Mouse (Mus musculus): Measurements from ENCODE around the gene Sgf29. TPM values are rescaled to one million over a fixed set of nuclear protein-coding genes. Genes with fewer than 3 reads are reported as not detected.
A peak's percentile ranks its signal among the peaks of the same experiment; 100 is the strongest.

Sgf29 gene
- 42.9 and 47.3 TPM in 2 replicates for polyA plus RNA-seq (2015; fragmentation: Nextera tagmentation; extraction: Ambion mirVana)

DNA sequence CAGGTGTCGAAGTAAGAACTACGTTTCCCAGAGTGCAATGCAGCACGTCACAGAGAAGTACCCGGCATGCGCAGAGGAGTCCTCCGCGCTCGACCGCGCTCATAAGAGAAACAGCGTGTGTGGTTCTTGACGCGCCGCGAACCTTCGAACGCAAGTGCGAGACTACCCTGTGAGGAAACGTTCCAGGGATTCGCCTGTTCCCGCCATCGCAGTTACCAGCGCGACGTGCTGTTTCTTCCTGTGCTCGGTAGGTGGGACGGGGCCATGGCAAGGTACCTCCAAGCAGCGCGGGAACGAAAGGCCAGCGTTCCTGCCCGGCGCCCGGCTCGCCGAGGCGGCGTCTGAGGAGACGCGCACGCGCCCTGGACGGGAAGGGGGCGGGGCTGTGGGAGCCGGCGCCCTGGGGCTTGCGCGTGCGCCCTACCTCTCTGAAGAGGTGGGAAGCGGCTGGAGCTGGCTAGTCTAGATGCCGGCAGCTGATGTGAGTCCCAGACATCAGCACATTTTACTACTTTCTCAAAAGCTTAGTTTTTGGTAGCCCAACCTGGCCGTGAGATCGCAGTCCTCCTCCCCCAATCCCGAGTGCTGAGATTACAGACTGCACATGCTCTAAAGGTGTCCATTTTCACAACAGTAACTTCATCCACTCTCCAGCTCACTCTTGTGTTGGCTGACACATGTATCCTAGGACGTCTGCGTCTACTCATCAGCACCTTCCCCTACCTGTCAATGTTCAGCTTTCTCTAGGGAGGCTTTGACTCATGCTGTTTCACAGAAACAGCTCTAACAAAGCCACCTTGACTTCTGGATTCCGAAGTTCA, at the start of gene Sgf29:
TSS of gene Sgf29 (plus strand) at position 79 of the 821 bp plus-strand sequence.
- Histone ChIP-seq H3K9me3 (ENCODE audit: control insufficient read depth, low read length) (no peaks in the 10 kb centered on the region), H3K27me3 (ENCODE audit: control insufficient read depth, insufficient read depth, low read depth, low read length) (no peaks in the 10 kb centered on the region), H3K4me1 (replicated peaks; ENCODE audit: control insufficient read depth, insufficient read depth, low read length) (peaks cover 2% of the 10 kb centered on the region), H3K36me3 (ENCODE audit: control insufficient read depth, insufficient read depth, low read length) (no peaks in the 10 kb centered on the region), H3K4me3 (ENCODE audit: low read length) (peak within 1 kb of the TSS; percentile 66), H3K4me2 (ENCODE audit: low read depth, low read length) (peak within 1 kb of the TSS; percentile 87), H3K27ac (ENCODE audit: low read length) (peak within 1 kb of the TSS; percentile 91), H3K9ac (ENCODE audit: low read length) (peak within 1 kb of the TSS; percentile 78)
- peak; percentile 99 for ATAC-seq (ENCODE audit: low read depth)
- WGBS = under 1% methylated on average over 57 of the region's 57 CpGs

DNA sequence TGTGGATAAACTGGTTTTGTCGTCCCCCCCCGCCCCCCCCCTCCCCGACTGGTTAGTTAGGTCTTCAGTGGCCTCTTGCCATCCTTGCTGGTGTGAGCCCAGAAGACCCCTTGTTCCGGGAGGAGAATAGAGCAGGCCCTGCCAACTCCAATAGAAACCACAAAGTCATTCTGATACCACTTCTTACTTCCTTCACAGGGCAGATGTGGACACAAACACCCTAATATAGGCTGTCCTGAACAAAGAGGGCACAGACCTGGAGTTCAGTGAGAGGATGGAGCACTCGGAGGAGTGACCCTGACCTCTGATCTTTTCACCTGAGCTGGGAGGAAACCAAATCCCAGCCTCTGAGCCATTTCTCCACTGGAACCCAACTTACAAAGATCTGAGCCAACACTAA, 47.2 kb upstream of the Sgf29 start:
- Histone ChIP-seq H3K4me1 (replicated peaks; ENCODE audit: control insufficient read depth, insufficient read depth, low read length) (0 out of 2 replicates have a peak, but pooled peaks cover 4% of the 10 kb centered on the region), H3K4me2 (ENCODE audit: low read depth, low read length) (no peak overlapping the region), H3K27me3 (ENCODE audit: control insufficient read depth, insufficient read depth, low read depth, low read length) (no peaks in the 10 kb centered on the region), H3K4me3 (ENCODE audit: low read length) (no peak overlapping the region), H3K27ac (ENCODE audit: low read length) (no peak overlapping the region), H3K36me3 (ENCODE audit: control insufficient read depth, insufficient read depth, low read length) (no peaks in the 10 kb centered on the region), H3K9me3 (ENCODE audit: control insufficient read depth, low read length) (no peaks in the 10 kb centered on the region), H3K9ac (ENCODE audit: low read length) (no peak overlapping the region)
- 23% methylated on average over 4 of the region's 5 CpGs for WGBS
- no peak for ATAC-seq (ENCODE audit: low read depth)

DNA sequence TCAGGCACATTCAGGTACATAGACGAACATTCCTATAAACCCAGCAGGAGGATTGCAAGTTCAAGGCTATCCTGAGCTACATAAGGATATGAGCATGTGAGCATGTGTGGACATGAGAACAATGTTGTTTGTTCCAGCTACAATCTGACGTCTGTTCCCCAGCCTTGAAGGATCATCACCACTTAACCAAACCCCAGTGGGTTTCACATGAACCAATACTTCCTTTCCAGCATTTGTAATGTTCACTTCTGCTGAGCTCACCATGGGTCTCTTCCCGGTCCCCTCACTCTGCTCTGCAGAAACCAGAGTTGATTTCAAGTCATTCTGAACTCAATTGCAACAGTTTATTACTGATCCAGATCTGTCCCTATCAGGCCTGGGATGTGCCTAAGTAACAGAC, 46.5 kb upstream of the Sgf29 start:
- WGBS = 78% methylated on average over 3 of the region's 3 CpGs
- H3K36me3 ChIP-seq (ENCODE audit: control insufficient read depth, insufficient read depth, low read length) = no peaks in the 10 kb centered on the region
- H3K9ac ChIP-seq (ENCODE audit: low read length) = no peak overlapping the region
- no peak overlapping the region for H3K4me3 ChIP-seq (ENCODE audit: low read length)
- no peaks in the 10 kb centered on the region for H3K27me3 ChIP-seq (ENCODE audit: control insufficient read depth, insufficient read depth, low read depth, low read length)
- no peaks in the 10 kb centered on the region for H3K9me3 ChIP-seq (ENCODE audit: control insufficient read depth, low read length)
- H3K4me2 ChIP-seq (ENCODE audit: low read depth, low read length) = no peak overlapping the region
- no peak overlapping the region for H3K27ac ChIP-seq (ENCODE audit: low read length)
- no peak for ATAC-seq (ENCODE audit: low read depth)
- 0 out of 2 replicates have a peak, but pooled peaks cover 4% of the 10 kb centered on the region for H3K4me1 ChIP-seq (replicated peaks; ENCODE audit: control insufficient read depth, insufficient read depth, low read length)

GRCm38 (mm10) chr7:126606611-126607010, 42.5 kb upstream of the Sgf29 start:
- Histone ChIP-seq H3K27me3 (ENCODE audit: control insufficient read depth, insufficient read depth, low read depth, low read length) (no peaks in the 10 kb centered on the region), H3K4me2 (ENCODE audit: low read depth, low read length) (no peak overlapping the region), H3K27ac (ENCODE audit: low read length) (peak overlapping the region; percentile 53; the same call in 1 of the 2 replicates), H3K36me3 (ENCODE audit: control insufficient read depth, insufficient read depth, low read length) (no peaks in the 10 kb centered on the region), H3K9me3 (ENCODE audit: control insufficient read depth, low read length) (no peaks in the 10 kb centered on the region), H3K4me1 (replicated peaks; ENCODE audit: control insufficient read depth, insufficient read depth, low read length) (0 out of 2 replicates have a peak, but pooled peaks cover 4% of the 10 kb centered on the region), H3K9ac (ENCODE audit: low read length) (no peak overlapping the region), H3K4me3 (ENCODE audit: low read length) (no peak overlapping the region)
- ATAC-seq (ENCODE audit: low read depth) = peak; percentile 32; the same call in 1 of the 2 replicates
- 60% methylated on average over 5 of the region's 5 CpGs for WGBS

- Histone ChIP-seq H3K9me3 (ENCODE audit: control insufficient read depth, low read length) (no peaks in the 10 kb centered on the region), H3K27ac (ENCODE audit: low read length) (no peak overlapping the region), H3K36me3 (ENCODE audit: control insufficient read depth, insufficient read depth, low read length) (no peaks in the 10 kb centered on the region), H3K4me2 (ENCODE audit: low read depth, low read length) (no peak overlapping the region), H3K4me1 (replicated peaks; ENCODE audit: control insufficient read depth, insufficient read depth, low read length) (0 out of 2 replicates have a peak, but pooled peaks cover 4% of the 10 kb centered on the region), H3K9ac (ENCODE audit: low read length) (no peak overlapping the region), H3K4me3 (ENCODE audit: low read length) (no peak overlapping the region), H3K27me3 (ENCODE audit: control insufficient read depth, insufficient read depth, low read depth, low read length) (no peaks in the 10 kb centered on the region)
- peak; percentile 93 for ATAC-seq (ENCODE audit: low read depth)
- 49% methylated on average over 3 of the region's 3 CpGs for WGBS
Observed at GRCm38 (mm10) chr7:126607064-126607463, 42.0 kb upstream of the Sgf29 start.

DNA sequence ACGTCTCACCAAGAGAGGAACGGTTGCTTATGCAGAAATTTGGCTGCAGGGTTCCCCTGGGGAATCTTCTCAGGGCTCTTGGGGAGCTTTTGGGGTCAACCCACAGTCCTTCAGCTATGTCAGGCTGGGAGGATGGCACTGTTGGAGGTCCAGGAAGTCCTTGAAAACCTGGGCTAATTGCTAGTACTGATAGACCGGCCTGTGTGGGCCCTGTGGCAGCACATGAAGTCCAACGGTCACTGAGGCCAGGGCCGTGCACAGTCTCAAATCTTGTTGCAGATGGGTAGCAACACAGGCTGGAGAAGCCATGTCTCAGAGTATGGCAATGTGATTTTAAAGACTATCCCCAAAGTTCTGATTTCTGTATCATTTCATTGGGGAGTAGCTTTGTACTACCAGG, 41.3 kb upstream of the Sgf29 start:
- no peak for ATAC-seq (ENCODE audit: low read depth)
- H3K36me3 ChIP-seq (ENCODE audit: control insufficient read depth, insufficient read depth, low read length) = no peaks in the 10 kb centered on the region
- H3K27ac ChIP-seq (ENCODE audit: low read length) = no peak overlapping the region
- no peak overlapping the region for H3K4me2 ChIP-seq (ENCODE audit: low read depth, low read length)
- no peaks in the 10 kb centered on the region for H3K27me3 ChIP-seq (ENCODE audit: control insufficient read depth, insufficient read depth, low read depth, low read length)
- no peak overlapping the region for H3K9ac ChIP-seq (ENCODE audit: low read length)
- 80% methylated on average over 5 of the region's 5 CpGs for WGBS
- H3K4me3 ChIP-seq (ENCODE audit: low read length) = no peak overlapping the region
- H3K9me3 ChIP-seq (ENCODE audit: control insufficient read depth, low read length) = 0 out of 2 replicates have a peak, but pooled peaks cover under 1% of the 10 kb centered on the region
- 0 out of 2 replicates have a peak, but pooled peaks cover 4% of the 10 kb centered on the region for H3K4me1 ChIP-seq (replicated peaks; ENCODE audit: control insufficient read depth, insufficient read depth, low read length)

DNA sequence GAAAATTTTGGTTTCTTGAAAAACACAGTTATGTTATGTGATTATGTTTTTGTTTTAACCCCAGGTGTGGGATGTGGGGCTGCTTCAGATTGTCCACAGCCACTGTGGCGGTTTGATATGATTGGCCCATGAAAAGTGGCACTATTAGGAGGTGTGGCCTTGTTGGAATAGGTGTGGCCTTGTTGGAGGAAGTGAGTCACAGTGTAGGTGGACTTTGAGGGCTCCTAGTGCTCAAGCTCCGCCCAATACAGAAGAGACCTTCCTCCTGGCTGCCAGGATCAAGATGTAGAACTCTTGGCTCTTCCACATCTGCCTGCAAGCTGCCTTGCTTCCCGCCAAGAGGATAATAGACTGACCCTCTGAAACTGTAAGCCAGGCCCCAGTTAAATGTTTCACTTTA, 36.4 kb upstream of the Sgf29 start:
- 81% methylated on average over 3 of the region's 3 CpGs for WGBS
- H3K27me3 ChIP-seq (ENCODE audit: control insufficient read depth, insufficient read depth, low read depth, low read length) = no peaks in the 10 kb centered on the region
- H3K27ac ChIP-seq (ENCODE audit: low read length) = no peak overlapping the region
- no peaks in the 10 kb centered on the region for H3K36me3 ChIP-seq (ENCODE audit: control insufficient read depth, insufficient read depth, low read length)
- no peaks in the 10 kb centered on the region for H3K4me1 ChIP-seq (replicated peaks; ENCODE audit: control insufficient read depth, insufficient read depth, low read length)
- H3K9me3 ChIP-seq (ENCODE audit: control insufficient read depth, low read length) = 0 out of 2 replicates have a peak, but pooled peaks cover 3% of the 10 kb centered on the region
- H3K9ac ChIP-seq (ENCODE audit: low read length) = no peak overlapping the region
- no peak overlapping the region for H3K4me2 ChIP-seq (ENCODE audit: low read depth, low read length)
- H3K4me3 ChIP-seq (ENCODE audit: low read length) = no peak overlapping the region
- no peak for ATAC-seq (ENCODE audit: low read depth)

GRCm38 (mm10) chr7:126616707-126617106, 32.4 kb upstream of the Sgf29 start:
- no peaks in the 10 kb centered on the region for H3K36me3 ChIP-seq (ENCODE audit: control insufficient read depth, insufficient read depth, low read length)
- 62% methylated on average over 3 of the region's 3 CpGs for WGBS
- H3K9ac ChIP-seq (ENCODE audit: low read length) = no peak overlapping the region
- no peak for ATAC-seq (ENCODE audit: low read depth)
- H3K4me1 ChIP-seq (replicated peaks; ENCODE audit: control insufficient read depth, insufficient read depth, low read length) = 0 out of 2 replicates have a peak, but pooled peaks cover 2% of the 10 kb centered on the region
- no peak overlapping the region for H3K27ac ChIP-seq (ENCODE audit: low read length)
- H3K27me3 ChIP-seq (ENCODE audit: control insufficient read depth, insufficient read depth, low read depth, low read length) = no peaks in the 10 kb centered on the region
- 0 out of 2 replicates have a peak, but pooled peaks cover 3% of the 10 kb centered on the region for H3K9me3 ChIP-seq (ENCODE audit: control insufficient read depth, low read length)
- no peak overlapping the region for H3K4me2 ChIP-seq (ENCODE audit: low read depth, low read length)
- H3K4me3 ChIP-seq (ENCODE audit: low read length) = no peak overlapping the region

DNA sequence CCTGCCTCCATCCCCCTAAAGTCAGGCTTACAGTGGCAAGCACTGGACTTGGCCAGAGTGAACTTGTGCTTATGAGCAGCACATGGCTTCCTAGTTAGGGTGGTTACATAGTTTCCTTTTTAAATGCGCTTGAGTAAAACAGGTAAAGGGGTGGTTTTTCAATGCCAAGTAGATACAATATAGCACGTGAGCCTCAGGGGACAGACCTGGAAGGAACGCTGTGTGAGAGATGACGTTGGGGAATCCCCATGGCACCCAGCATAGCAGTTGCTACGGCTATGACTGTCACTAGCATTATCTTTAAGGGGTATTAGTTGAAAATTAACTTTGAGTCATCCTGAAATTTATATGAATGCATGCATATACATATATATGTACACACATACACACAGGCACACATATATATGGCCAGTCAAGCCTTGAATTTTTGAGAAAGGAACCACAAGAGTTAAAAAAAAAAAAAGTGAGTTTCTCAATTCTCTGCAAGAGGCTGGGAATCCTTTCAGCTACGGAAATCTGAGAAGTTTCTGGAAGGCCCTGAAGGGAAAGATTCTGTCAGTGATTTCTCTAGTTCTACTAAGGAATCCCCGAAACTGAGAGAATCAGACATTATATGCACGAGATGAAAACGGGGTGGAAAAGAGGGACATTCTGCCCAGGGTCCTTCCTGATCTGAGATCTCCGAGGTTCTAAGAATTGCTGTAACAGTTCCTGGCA, 29.4 kb upstream of the Sgf29 start:
- 66% methylated on average over 10 of the region's 10 CpGs for WGBS
- H3K27ac ChIP-seq (ENCODE audit: low read length) = no peak overlapping the region

More for the DNA sequence above, 29.4 kb upstream of the Sgf29 start:
- no peak overlapping the region for H3K4me2 ChIP-seq (ENCODE audit: low read depth, low read length)
- no peak overlapping the region for H3K4me3 ChIP-seq (ENCODE audit: low read length)
- H3K9me3 ChIP-seq (ENCODE audit: control insufficient read depth, low read length) = no peaks in the 10 kb centered on the region
- 0 out of 2 replicates have a peak, but pooled peaks cover 3% of the 10 kb centered on the region for H3K4me1 ChIP-seq (replicated peaks; ENCODE audit: control insufficient read depth, insufficient read depth, low read length)
- no peak for ATAC-seq (ENCODE audit: low read depth)
- H3K27me3 ChIP-seq (ENCODE audit: control insufficient read depth, insufficient read depth, low read depth, low read length) = no peaks in the 10 kb centered on the region
- no peaks in the 10 kb centered on the region for H3K36me3 ChIP-seq (ENCODE audit: control insufficient read depth, insufficient read depth, low read length)
- no peak overlapping the region for H3K9ac ChIP-seq (ENCODE audit: low read length)

Measured in lung, embryonic 16.5 days (tissue).